Mouse (Mus musculus) MN1 (cell line): Measurements from ENCODE around the gene Chd3.
"Not testable (repeated sequence)": the region's sequence is repeated elsewhere in the genome, so short reads cannot be mapped to it uniquely, and the experiment has no call there.

Experiments used
- DNase-seq: peaks from one replicate; pipeline ENCODE4 v3.0.0-alpha.2; 2016; ENCODE audit warnings: low spot score

Chd3 gene

GRCm38 (mm10) chr11:69323667-69324111 is 45.5 kb downstream of the Chd3 start, which contains the start of the genes Cntrob and Trappc1:
Cntrob (minus strand) TSS chr11:69323775.
Trappc1 (plus strand) TSS chr11:69323980.
- peak; percentile 97 for DNase-seq

- peak; percentile 16 for DNase-seq
Observed at GRCm38 (mm10) chr11:69322693-69323471, 46.3 kb downstream of the Chd3 start.

GRCm38 (mm10) chr11:69322010-69322409 is 47.2 kb downstream of the Chd3 start:
- DNase-seq, result no peak

GRCm38 (mm10) chr11:69321580-69321979 is 47.6 kb downstream of the Chd3 start:
- DNase-seq, result no peak

GRCm38 (mm10) chr11:69318000-69318399 is 51.2 kb downstream of the Chd3 start:
- not testable (repeated sequence) for DNase-seq

GRCm38 (mm10) chr11:69316361-69316760 is 52.8 kb downstream of the Chd3 start:
- DNase-seq, result no peak

GRCm38 (mm10) chr11:69311266-69311665 is 57.9 kb downstream of the Chd3 start:
- peak; percentile 73 for DNase-seq

GRCm38 (mm10) chr11:69306039-69306438 is 63.2 kb downstream of the Chd3 start:
- DNase-seq, result no peak

- no peak for DNase-seq
Observed at GRCm38 (mm10) chr11:69305291-69305690, 63.9 kb downstream of the Chd3 start.

GRCm38 (mm10) chr11:69302817-69303216 is 66.4 kb downstream of the Chd3 start:
- no peak for DNase-seq

GRCm38 (mm10) chr11:69298231-69298630 is 71.0 kb downstream of the Chd3 start:
- no peak for DNase-seq

- DNase-seq, result no peak
Observed at GRCm38 (mm10) chr11:69297799-69298198, 71.4 kb downstream of the Chd3 start.

GRCm38 (mm10) chr11:69295286-69295685 is 73.9 kb downstream of the Chd3 start:
- DNase-seq, result no peak
